Mouse (Mus musculus) small intestine, adult 2 months (tissue): Measurements from ENCODE around the gene Jun.

ENCODE experiments used
- CTCF ChIP-seq: fragments of 200-500 bp; IDR thresholded peaks from 2 replicates; pipeline ENCODE4 v1.5.1; 2012; ENCODE audit warnings: low read depth, mild to moderate bottlenecking, control low read depth, inconsistent platforms, low read length, moderate library complexity, mixed read lengths; ENCODE audit not compliant: insufficient replicate concordance, insufficient read length; ENCODE audit errors: extremely low read depth
- POLR2A ChIP-seq: fragments of 200-500 bp; IDR thresholded peaks from 2 replicates; pipeline ENCODE4 v1.6.1; 2012; ENCODE audit warnings: low read depth, mild to moderate bottlenecking, control low read depth, inconsistent platforms, low read length, moderate library complexity

GRCm38 (mm10) chr4:95025847-95026600, 26.0 kb downstream of the Jun start:
- TF ChIP-seq CTCF (no peak), POLR2A (no peak)
